Mouse (Mus musculus): ENCODE measurements at regions not wholly inside any gene's neighbourhood (a gene's known extent, or its start where the extent isn't known, plus 50 kb on each side); places are given as distances from the start of the nearest gene placed in this dataset.

GRCm38 (mm10) chr14:89557334-89557733, 1086.1 kb upstream of the Pcdh20 start:
- DNase-seq (ENCODE audit: low spot score): peak; percentile 11
- H3K36me3 ChIP-seq (ENCODE audit: control insufficient read depth, insufficient read depth, low read length): no peaks in the 10 kb centered on the region
- H3K4me3 ChIP-seq (replicated peaks; ENCODE audit: low read length): no peak overlapping the region
- H3K4me2 ChIP-seq (replicated peaks; ENCODE audit: low read depth, low read length, severe bottlenecking): no peak overlapping the region
- H3K4me1 ChIP-seq (ENCODE audit: control insufficient read depth, insufficient read depth, low read length): peaks cover 4% of the 10 kb centered on the region; the same call in 1 of the 2 replicates
- ATAC-seq (ENCODE audit: low FRiP score, low read depth): peak; percentile 64
- no peaks in the 10 kb centered on the region for H3K27me3 ChIP-seq (ENCODE audit: control insufficient read depth, insufficient read depth, low read length)
- no peak for TF ChIP-seq POLR2A (IDR thresholded peaks at IDR 0.05; ENCODE audit: borderline replicate concordance, extremely low read depth, insufficient read depth, insufficient read length)
- H3K9ac ChIP-seq (ENCODE audit: low read depth, low read length, severe bottlenecking): no peak overlapping the region
- no peaks in the 10 kb centered on the region for H3K9me3 ChIP-seq (ENCODE audit: control insufficient read depth, low read length)
- H3K27ac ChIP-seq (replicated peaks; ENCODE audit: low read depth, low read length): no peak overlapping the region

GRCm38 (mm10) chr14:89556245-89556644, 1085.0 kb upstream of the Pcdh20 start:
- DNase-seq (ENCODE audit: low spot score) (no peak), ATAC-seq (ENCODE audit: low FRiP score, low read depth) (no peak)
- H3K4me1 ChIP-seq (ENCODE audit: control insufficient read depth, insufficient read depth, low read length): peaks cover 4% of the 10 kb centered on the region; the same call in 1 of the 2 replicates
- H3K36me3 ChIP-seq (ENCODE audit: control insufficient read depth, insufficient read depth, low read length): no peaks in the 10 kb centered on the region
- no peak overlapping the region for H3K4me2 ChIP-seq (replicated peaks; ENCODE audit: low read depth, low read length, severe bottlenecking)
- H3K27me3 ChIP-seq (ENCODE audit: control insufficient read depth, insufficient read depth, low read length): no peaks in the 10 kb centered on the region
- WGBS: 81% methylated on average over 2 of the region's 2 CpGs
- no peaks in the 10 kb centered on the region for H3K9me3 ChIP-seq (ENCODE audit: control insufficient read depth, low read length)
- H3K9ac ChIP-seq (ENCODE audit: low read depth, low read length, severe bottlenecking): no peak overlapping the region
- no peak overlapping the region for H3K27ac ChIP-seq (replicated peaks; ENCODE audit: low read depth, low read length)
- no peak for TF ChIP-seq POLR2A (IDR thresholded peaks at IDR 0.05; ENCODE audit: borderline replicate concordance, extremely low read depth, insufficient read depth, insufficient read length)
- no peak overlapping the region for H3K4me3 ChIP-seq (replicated peaks; ENCODE audit: low read length)

- 38% methylated on average over 3 of the region's 3 CpGs for WGBS
- no peak overlapping the region for H3K4me2 ChIP-seq (replicated peaks; ENCODE audit: low read depth, low read length, severe bottlenecking)
- no peaks in the 10 kb centered on the region for H3K27me3 ChIP-seq (ENCODE audit: control insufficient read depth, insufficient read depth, low read length)
- no peak overlapping the region for H3K9ac ChIP-seq (ENCODE audit: low read depth, low read length, severe bottlenecking)
- no peaks in the 10 kb centered on the region for H3K9me3 ChIP-seq (ENCODE audit: control insufficient read depth, low read length)
- H3K4me1 ChIP-seq (ENCODE audit: control insufficient read depth, insufficient read depth, low read length): no peaks in the 10 kb centered on the region
- TF ChIP-seq POLR2A (IDR thresholded peaks at IDR 0.05; ENCODE audit: borderline replicate concordance, extremely low read depth, insufficient read depth, insufficient read length): no peak
- no peaks in the 10 kb centered on the region for H3K36me3 ChIP-seq (ENCODE audit: control insufficient read depth, insufficient read depth, low read length)
- DNase-seq (ENCODE audit: low spot score) (peak; percentile 20), ATAC-seq (ENCODE audit: low FRiP score, low read depth) (no peak)
- H3K27ac ChIP-seq (replicated peaks; ENCODE audit: low read depth, low read length): no peak overlapping the region
- no peak overlapping the region for H3K4me3 ChIP-seq (replicated peaks; ENCODE audit: low read length)
These were observed 1082.9 kb upstream of the Pcdh20 start for GRCm38 (mm10) chr14:89554127-89554526.
